Mouse (Mus musculus): ENCODE results near the gene Fbxo46. TPM values are rescaled to one million over a fixed set of nuclear protein-coding genes. Genes with fewer than 3 reads are reported as not detected.
"Not testable (repeated sequence)": the region's sequence is repeated elsewhere in the genome, so short reads cannot be mapped to it uniquely, and the experiment has no call there.

Fbxo46 gene
- 7.8 and 8.3 TPM in 2 replicates for total RNA-seq (2017)

GRCm38 (mm10) chr7:19119631-19120429 is at the start of gene Fbxo46:
TSS of gene Fbxo46 (plus strand) at chr7:19119859.
- ATAC-seq (replicated peaks in 1 of 2; ENCODE audit: insufficient read depth in 1 of 2, low FRiP score in 2 of 2, low TSS enrichment in 1 of 2, low read depth in 1 of 2, poor library complexity in 2 of 2, severe bottlenecking in 2 of 2) = peak; percentile 100

- not testable (repeated sequence) for ATAC-seq (replicated peaks in 1 of 2; ENCODE audit: insufficient read depth in 1 of 2, low FRiP score in 2 of 2, low TSS enrichment in 1 of 2, low read depth in 1 of 2, poor library complexity in 2 of 2, severe bottlenecking in 2 of 2)
These were observed 48.6 kb upstream of the Fbxo46 start for GRCm38 (mm10) chr7:19071024-19071423.

- no peak for ATAC-seq (replicated peaks in 1 of 2; ENCODE audit: insufficient read depth in 1 of 2, low FRiP score in 2 of 2, low TSS enrichment in 1 of 2, low read depth in 1 of 2, poor library complexity in 2 of 2, severe bottlenecking in 2 of 2)
These were observed 46.2 kb upstream of the Fbxo46 start for GRCm38 (mm10) chr7:19073504-19073903.

- ATAC-seq (replicated peaks in 1 of 2; ENCODE audit: insufficient read depth in 1 of 2, low FRiP score in 2 of 2, low TSS enrichment in 1 of 2, low read depth in 1 of 2, poor library complexity in 2 of 2, severe bottlenecking in 2 of 2) = no peak
These were observed 45.2 kb upstream of the Fbxo46 start for GRCm38 (mm10) chr7:19074494-19074893.

GRCm38 (mm10) chr7:19075231-19075630 is 44.4 kb upstream of the Fbxo46 start:
- ATAC-seq (replicated peaks in 1 of 2; ENCODE audit: insufficient read depth in 1 of 2, low FRiP score in 2 of 2, low TSS enrichment in 1 of 2, low read depth in 1 of 2, poor library complexity in 2 of 2, severe bottlenecking in 2 of 2) = no peak

- ATAC-seq (replicated peaks in 1 of 2; ENCODE audit: insufficient read depth in 1 of 2, low FRiP score in 2 of 2, low TSS enrichment in 1 of 2, low read depth in 1 of 2, poor library complexity in 2 of 2, severe bottlenecking in 2 of 2) = peak; percentile 88
These were observed 43.7 kb upstream of the Fbxo46 start, which contains the start of gene Dmwd for GRCm38 (mm10) chr7:19075723-19076585. TSS of gene Dmwd (plus strand) at chr7:19076227.

- no peak for ATAC-seq (replicated peaks in 1 of 2; ENCODE audit: insufficient read depth in 1 of 2, low FRiP score in 2 of 2, low TSS enrichment in 1 of 2, low read depth in 1 of 2, poor library complexity in 2 of 2, severe bottlenecking in 2 of 2)
These were observed 43.1 kb upstream of the Fbxo46 start for GRCm38 (mm10) chr7:19076586-19076991.

- peak; percentile 82 to 84 for ATAC-seq (replicated peaks in 1 of 2; ENCODE audit: insufficient read depth in 1 of 2, low FRiP score in 2 of 2, low TSS enrichment in 1 of 2, low read depth in 1 of 2, poor library complexity in 2 of 2, severe bottlenecking in 2 of 2)
These were observed 41.9 kb upstream of the Fbxo46 start for GRCm38 (mm10) chr7:19077761-19078160.

- no peak for ATAC-seq (replicated peaks in 1 of 2; ENCODE audit: insufficient read depth in 1 of 2, low FRiP score in 2 of 2, low TSS enrichment in 1 of 2, low read depth in 1 of 2, poor library complexity in 2 of 2, severe bottlenecking in 2 of 2)
These were observed 40.9 kb upstream of the Fbxo46 start for GRCm38 (mm10) chr7:19078732-19079131.

GRCm38 (mm10) chr7:19080451-19080950 is 39.2 kb upstream of the Fbxo46 start:
- no peak for ATAC-seq (replicated peaks in 1 of 2; ENCODE audit: insufficient read depth in 1 of 2, low FRiP score in 2 of 2, low TSS enrichment in 1 of 2, low read depth in 1 of 2, poor library complexity in 2 of 2, severe bottlenecking in 2 of 2)

GRCm38 (mm10) chr7:19082171-19082570 is 37.5 kb upstream of the Fbxo46 start:
- ATAC-seq (replicated peaks in 1 of 2; ENCODE audit: insufficient read depth in 1 of 2, low FRiP score in 2 of 2, low TSS enrichment in 1 of 2, low read depth in 1 of 2, poor library complexity in 2 of 2, severe bottlenecking in 2 of 2) = no peak

GRCm38 (mm10) chr7:19083096-19083495 is 36.6 kb upstream of the Fbxo46 start:
- ATAC-seq (replicated peaks in 1 of 2; ENCODE audit: insufficient read depth in 1 of 2, low FRiP score in 2 of 2, low TSS enrichment in 1 of 2, low read depth in 1 of 2, poor library complexity in 2 of 2, severe bottlenecking in 2 of 2) = no peak

- no peak for ATAC-seq (replicated peaks in 1 of 2; ENCODE audit: insufficient read depth in 1 of 2, low FRiP score in 2 of 2, low TSS enrichment in 1 of 2, low read depth in 1 of 2, poor library complexity in 2 of 2, severe bottlenecking in 2 of 2)
These were observed 36.0 kb upstream of the Fbxo46 start, which contains the start of gene Dmpk for GRCm38 (mm10) chr7:19083701-19084100. TSS of gene Dmpk (plus strand) at chr7:19083849.

GRCm38 (mm10) chr7:19084277-19084771 is 35.3 kb upstream of the Fbxo46 start:
- ATAC-seq (replicated peaks in 1 of 2; ENCODE audit: insufficient read depth in 1 of 2, low FRiP score in 2 of 2, low TSS enrichment in 1 of 2, low read depth in 1 of 2, poor library complexity in 2 of 2, severe bottlenecking in 2 of 2) = peak; percentile 56 to 61

- no peak for ATAC-seq (replicated peaks in 1 of 2; ENCODE audit: insufficient read depth in 1 of 2, low FRiP score in 2 of 2, low TSS enrichment in 1 of 2, low read depth in 1 of 2, poor library complexity in 2 of 2, severe bottlenecking in 2 of 2)
These were observed 34.7 kb upstream of the Fbxo46 start for GRCm38 (mm10) chr7:19084921-19085473.

- ATAC-seq (replicated peaks in 1 of 2; ENCODE audit: insufficient read depth in 1 of 2, low FRiP score in 2 of 2, low TSS enrichment in 1 of 2, low read depth in 1 of 2, poor library complexity in 2 of 2, severe bottlenecking in 2 of 2) = no peak
These were observed 34.2 kb upstream of the Fbxo46 start for GRCm38 (mm10) chr7:19085495-19085894.

- ATAC-seq (replicated peaks in 1 of 2; ENCODE audit: insufficient read depth in 1 of 2, low FRiP score in 2 of 2, low TSS enrichment in 1 of 2, low read depth in 1 of 2, poor library complexity in 2 of 2, severe bottlenecking in 2 of 2) = peak; percentile 38 to 52
These were observed 33.6 kb upstream of the Fbxo46 start for GRCm38 (mm10) chr7:19086042-19086441.

Measured in hematopoietic stem cell, adult 5-6 weeks (primary cell).